Mouse (Mus musculus): ENCODE measurements at regions not wholly inside any gene's neighbourhood (a gene's known extent, or its start where the extent isn't known, plus 50 kb on each side); places are given as distances from the start of the nearest gene placed in this dataset.

GRCm38 (mm10) chr3:19458386-19458785 lies 170.1 kb downstream of the 1700064H15Rik start:
- Histone ChIP-seq H3K27me3 (ENCODE audit: control insufficient read depth, insufficient read depth, low read length) (no peaks in the 10 kb centered on the region), H3K4me3 (replicated peaks; ENCODE audit: insufficient read depth, low read depth, low read length) (no peak overlapping the region), H3K27ac (ENCODE audit: insufficient read depth, low read length) (no peak overlapping the region), H3K4me1 (ENCODE audit: control insufficient read depth, insufficient read depth, low read length) (no peaks in the 10 kb centered on the region)
- TF ChIP-seq POLR2A (IDR thresholded peaks at IDR 0.05; ENCODE audit: borderline replicate concordance, insufficient read depth, low read length): no peak
- DNase-seq: no peak
- WGBS: 94% methylated on average over 8 of the region's 8 CpGs

GRCm38 (mm10) chr3:19457431-19457830 lies 171.0 kb downstream of the 1700064H15Rik start:
- Histone ChIP-seq H3K4me3 (replicated peaks; ENCODE audit: insufficient read depth, low read depth, low read length) (no peak overlapping the region), H3K4me1 (ENCODE audit: control insufficient read depth, insufficient read depth, low read length) (no peaks in the 10 kb centered on the region), H3K27ac (ENCODE audit: insufficient read depth, low read length) (no peak overlapping the region), H3K27me3 (ENCODE audit: control insufficient read depth, insufficient read depth, low read length) (no peaks in the 10 kb centered on the region)
- DNase-seq: no peak
- 88% methylated on average over 2 of the region's 2 CpGs for WGBS
- TF ChIP-seq POLR2A (IDR thresholded peaks at IDR 0.05; ENCODE audit: borderline replicate concordance, insufficient read depth, low read length) (no peak), CTCF (IDR thresholded peaks at IDR 0.05; ENCODE audit: borderline replicate concordance, insufficient read depth, low read depth, low read length) (no peak)

GRCm38 (mm10) chr3:19455838-19456448 lies 172.5 kb downstream of the 1700064H15Rik start:
- WGBS: 88% methylated on average over 4 of the region's 4 CpGs
- no peak for TF ChIP-seq POLR2A (IDR thresholded peaks at IDR 0.05; ENCODE audit: borderline replicate concordance, insufficient read depth, low read length)
- TF ChIP-seq CTCF (IDR thresholded peaks at IDR 0.05; ENCODE audit: borderline replicate concordance, insufficient read depth, low read depth, low read length): no peak

GRCm38 (mm10) chr3:19451022-19451421 lies 177.5 kb downstream of the 1700064H15Rik start:
- Histone ChIP-seq H3K27me3 (ENCODE audit: control insufficient read depth, insufficient read depth, low read length) (no peaks in the 10 kb centered on the region), H3K4me1 (ENCODE audit: control insufficient read depth, insufficient read depth, low read length) (no peaks in the 10 kb centered on the region), H3K4me3 (replicated peaks; ENCODE audit: insufficient read depth, low read depth, low read length) (no peak overlapping the region), H3K27ac (ENCODE audit: insufficient read depth, low read length) (no peak overlapping the region)
- TF ChIP-seq CTCF (IDR thresholded peaks at IDR 0.05; ENCODE audit: borderline replicate concordance, insufficient read depth, low read depth, low read length): no peak
- no peak for DNase-seq
- WGBS: 39% methylated on average over 3 of the region's 3 CpGs

More at GRCm38 (mm10) chr3:19455838-19456448, 172.5 kb downstream of the 1700064H15Rik start:
- H3K4me3 ChIP-seq (replicated peaks; ENCODE audit: insufficient read depth, low read depth, low read length): no peak overlapping the region
- no peak for DNase-seq
- no peak overlapping the region for H3K27ac ChIP-seq (ENCODE audit: insufficient read depth, low read length)
- H3K27me3 ChIP-seq (ENCODE audit: control insufficient read depth, insufficient read depth, low read length): no peaks in the 10 kb centered on the region
- H3K4me1 ChIP-seq (ENCODE audit: control insufficient read depth, insufficient read depth, low read length): no peaks in the 10 kb centered on the region

GRCm38 (mm10) chr3:19448931-19449330 lies 179.5 kb downstream of the 1700064H15Rik start:
- no peak for DNase-seq
- no peak overlapping the region for H3K27ac ChIP-seq (ENCODE audit: insufficient read depth, low read length)
- no peak overlapping the region for H3K4me3 ChIP-seq (replicated peaks; ENCODE audit: insufficient read depth, low read depth, low read length)
- TF ChIP-seq POLR2A (IDR thresholded peaks at IDR 0.05; ENCODE audit: borderline replicate concordance, insufficient read depth, low read length) (no peak), CTCF (IDR thresholded peaks at IDR 0.05; ENCODE audit: borderline replicate concordance, insufficient read depth, low read depth, low read length) (no peak)
- H3K27me3 ChIP-seq (ENCODE audit: control insufficient read depth, insufficient read depth, low read length): no peaks in the 10 kb centered on the region
- H3K4me1 ChIP-seq (ENCODE audit: control insufficient read depth, insufficient read depth, low read length): no peaks in the 10 kb centered on the region
- WGBS: 87% methylated on average over 3 of the region's 3 CpGs

GRCm38 (mm10) chr3:19448192-19448591 lies 180.3 kb downstream of the 1700064H15Rik start:
- WGBS: 84% methylated on average over 2 of the region's 2 CpGs
- TF ChIP-seq CTCF (IDR thresholded peaks at IDR 0.05; ENCODE audit: borderline replicate concordance, insufficient read depth, low read depth, low read length) (no peak), POLR2A (IDR thresholded peaks at IDR 0.05; ENCODE audit: borderline replicate concordance, insufficient read depth, low read length) (no peak)
- no peaks in the 10 kb centered on the region for H3K27me3 ChIP-seq (ENCODE audit: control insufficient read depth, insufficient read depth, low read length)
- no peak for DNase-seq
- no peaks in the 10 kb centered on the region for H3K4me1 ChIP-seq (ENCODE audit: control insufficient read depth, insufficient read depth, low read length)
- no peak overlapping the region for H3K27ac ChIP-seq (ENCODE audit: insufficient read depth, low read length)
- H3K4me3 ChIP-seq (replicated peaks; ENCODE audit: insufficient read depth, low read depth, low read length): no peak overlapping the region

GRCm38 (mm10) chr3:19447733-19448132 lies 180.7 kb downstream of the 1700064H15Rik start:
- Histone ChIP-seq H3K4me1 (ENCODE audit: control insufficient read depth, insufficient read depth, low read length) (no peaks in the 10 kb centered on the region), H3K27me3 (ENCODE audit: control insufficient read depth, insufficient read depth, low read length) (no peaks in the 10 kb centered on the region), H3K4me3 (replicated peaks; ENCODE audit: insufficient read depth, low read depth, low read length) (no peak overlapping the region), H3K27ac (ENCODE audit: insufficient read depth, low read length) (no peak overlapping the region)
- TF ChIP-seq POLR2A (IDR thresholded peaks at IDR 0.05; ENCODE audit: borderline replicate concordance, insufficient read depth, low read length) (no peak), CTCF (IDR thresholded peaks at IDR 0.05; ENCODE audit: borderline replicate concordance, insufficient read depth, low read depth, low read length) (no peak)
- DNase-seq: no peak
- 65% methylated on average over 1 of the region's 1 CpGs for WGBS

- Histone ChIP-seq H3K4me3 (replicated peaks; ENCODE audit: insufficient read depth, low read depth, low read length) (no peak overlapping the region), H3K27ac (ENCODE audit: insufficient read depth, low read length) (no peak overlapping the region), H3K4me1 (ENCODE audit: control insufficient read depth, insufficient read depth, low read length) (no peaks in the 10 kb centered on the region), H3K27me3 (ENCODE audit: control insufficient read depth, insufficient read depth, low read length) (no peaks in the 10 kb centered on the region)
- no peak for TF ChIP-seq POLR2A (IDR thresholded peaks at IDR 0.05; ENCODE audit: borderline replicate concordance, insufficient read depth, low read length)
- TF ChIP-seq CTCF (IDR thresholded peaks at IDR 0.05; ENCODE audit: borderline replicate concordance, insufficient read depth, low read depth, low read length): no peak
- DNase-seq: no peak
- WGBS: 7% methylated on average over 2 of the region's 2 CpGs
Observed at GRCm38 (mm10) chr3:19444914-19445313, 183.6 kb downstream of the 1700064H15Rik start.
